Mouse (Mus musculus) liver, embryonic 11.5 days (tissue): ENCODE data around the gene Sycp2l. TPM values are rescaled to one million over a fixed set of nuclear protein-coding genes. Genes with fewer than 3 reads are reported as not detected.
A peak's percentile ranks its signal among the peaks of the same experiment; 100 is the strongest.

ENCODE experiments used
- ATAC-seq: fragments of 200-750 bp; cut with Nextera tagmentation; replicated peaks from 2 replicates; pipeline ENCODE4 v1.8.0; 2017; ENCODE audit warnings: moderate number of reproducible peaks, mild to moderate bottlenecking, moderate TSS enrichment, moderate library complexity; ENCODE audit not compliant: low FRiP score
- DNase-seq: peaks from one replicate; pipeline ENCODE4 v3.0.0-alpha.2; 2017; ENCODE audit warnings: low spot score
- H3K27ac ChIP-seq: fragments of 300-500 bp; sonication (generic); 2 replicates; pipeline ENCODE4 v1.5.1; 2014; ENCODE audit warnings: mild to moderate bottlenecking, low read depth, low read length, control low read depth
- H3K27me3 ChIP-seq: fragments of 300-500 bp; sonication (generic); replicated peaks from 2 replicates; pipeline ENCODE4 v1.6.1; 2014; ENCODE audit warnings: low read length, mixed read lengths; ENCODE audit not compliant: control insufficient read depth, insufficient read depth
- H3K36me3 ChIP-seq: fragments of 300-500 bp; sonication (generic); 2 replicates; pipeline ENCODE4 v1.6.1; 2014; ENCODE audit warnings: mild to moderate bottlenecking, low read length, moderate library complexity, mixed read lengths; ENCODE audit not compliant: control insufficient read depth, insufficient read depth
- H3K4me1 ChIP-seq: fragments of 300-500 bp; sonication (generic); replicated peaks from 2 replicates; pipeline ENCODE4 v1.6.1; 2014; ENCODE audit warnings: low read length, mixed read lengths; ENCODE audit not compliant: control insufficient read depth, insufficient read depth
- H3K4me2 ChIP-seq: fragments of 300-500 bp; sonication (generic); 2 replicates; pipeline ENCODE4 v1.6.1; 2014; ENCODE audit warnings: mild to moderate bottlenecking, control low read depth, moderate library complexity
- H3K4me3 ChIP-seq: fragments of 300-500 bp; sonication (generic); 2 replicates; pipeline ENCODE4 v1.5.1; 2014; ENCODE audit warnings: low read depth, low read length, control low read depth
- H3K9ac ChIP-seq: fragments of 300-500 bp; sonication (generic); 2 replicates; pipeline ENCODE4 v1.6.1; 2014; ENCODE audit warnings: low read depth, low read length, control low read depth
- H3K9me3 ChIP-seq: fragments of 300-500 bp; sonication (generic); 2 replicates; pipeline ENCODE4 v1.6.1; 2016; ENCODE audit warnings: low read length, inconsistent platforms, mixed read lengths; ENCODE audit not compliant: control insufficient read depth
- WGBS: fragments of 180-500 bp; shearing (Covaris S2); extraction: QIAGEN DNeasy Blood & Tissue Kit; methylation state at CpG from one replicate; pipeline ENCODE4 v1.1.7; 2014; 5-methylcytosine and 5-hydroxymethylcytosine counted together
- polyA plus RNA-seq: library from polyadenylated mRNA; unstranded; fragments of >200 nt; fragmentation: Nextera tagmentation; extraction: Ambion mirVana; gene quantifications from 2 replicates; pipeline ENCODE4 v1.2.1, GENCODE M21; 2014

Sycp2l gene
- polyA plus RNA-seq, 1 experiment from 2014 or later, result not detected

DNA sequence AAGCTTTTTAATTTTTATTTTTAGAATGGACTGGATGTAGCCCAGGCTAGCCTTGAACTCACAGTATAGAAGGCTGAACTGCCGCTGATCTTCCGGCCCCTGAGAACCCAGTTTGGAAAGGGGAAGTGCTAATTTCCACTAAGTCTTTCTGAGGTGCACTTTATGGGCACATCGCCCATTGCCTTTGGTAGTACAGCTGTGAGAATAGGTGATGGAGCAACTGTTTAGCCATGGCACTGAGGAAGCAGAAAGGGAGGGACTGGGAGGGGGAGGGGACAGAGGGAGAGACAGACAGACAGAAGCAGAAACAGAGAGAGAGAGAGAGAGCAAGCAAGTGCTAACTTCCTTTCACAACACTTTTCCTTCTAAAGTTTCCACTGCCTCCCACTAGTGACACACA is 29.6 kb upstream of the Sycp2l start:
- H3K9me3 ChIP-seq, result no peaks in the 10 kb centered on the region
- no peaks in the 10 kb centered on the region for H3K4me1 ChIP-seq
- H3K27ac ChIP-seq, result no peak overlapping the region
- H3K4me3 ChIP-seq, result no peak overlapping the region
- ATAC-seq (no peak), DNase-seq (no peak)
- no peaks in the 10 kb centered on the region for H3K36me3 ChIP-seq
- WGBS, result 62% methylated on average over 3 of the region's 3 CpGs
- H3K4me2 ChIP-seq, result no peak overlapping the region
- no peak overlapping the region for H3K9ac ChIP-seq
- H3K27me3 ChIP-seq, result no peaks in the 10 kb centered on the region

DNA sequence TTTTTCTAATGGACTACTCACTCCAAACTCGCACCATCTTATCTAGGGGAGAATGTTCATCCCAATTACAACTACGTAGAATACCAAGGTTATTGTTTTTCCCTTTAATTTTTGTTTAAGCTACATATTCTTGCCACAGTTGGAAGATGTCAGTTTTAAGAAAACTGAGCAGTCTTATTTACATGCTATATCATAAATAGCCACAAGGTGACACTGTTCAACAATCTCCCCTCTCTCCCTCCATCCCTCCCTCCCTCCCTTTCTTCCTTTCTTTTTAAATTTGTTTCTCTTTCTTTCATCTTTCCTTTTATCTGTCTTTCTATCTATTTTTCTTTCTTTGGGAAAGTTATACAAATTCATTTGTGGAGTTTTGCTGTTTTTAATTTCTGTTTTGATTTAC is 29.0 kb upstream of the Sycp2l start:
- Histone ChIP-seq H3K9ac (no peak overlapping the region), H3K4me2 (no peak overlapping the region), H3K27ac (no peak overlapping the region), H3K36me3 (no peaks in the 10 kb centered on the region), H3K27me3 (no peaks in the 10 kb centered on the region), H3K4me1 (no peaks in the 10 kb centered on the region), H3K4me3 (no peak overlapping the region), H3K9me3 (no peaks in the 10 kb centered on the region)
- DNase-seq (no peak), ATAC-seq (no peak)
- 16% methylated on average over 2 of the region's 2 CpGs for WGBS

DNA sequence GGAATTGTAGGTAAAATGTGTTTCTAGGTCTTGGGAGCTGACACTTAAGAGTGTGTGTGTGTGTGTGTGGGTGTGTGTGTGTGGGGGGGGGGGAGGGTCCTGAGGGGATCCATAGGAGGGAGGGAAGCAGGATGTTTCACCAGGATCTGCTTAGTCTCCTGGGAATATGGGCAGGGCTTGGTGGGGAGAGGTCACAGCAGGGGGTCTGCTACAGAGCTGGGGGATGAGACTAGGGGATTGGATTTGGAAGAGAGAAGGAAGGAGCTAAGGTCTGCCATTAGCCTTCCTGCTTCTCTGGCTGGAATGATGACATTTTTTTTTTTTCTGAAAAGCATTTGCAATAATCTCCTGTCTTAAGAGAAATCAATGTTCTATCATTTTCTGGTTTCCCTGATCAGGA is 25.4 kb upstream of the Sycp2l start:
- DNase-seq (no peak), ATAC-seq (no peak)
- H3K27me3 ChIP-seq, result peaks cover 4% of the 10 kb centered on the region; the same call in 1 of the 2 replicates

DNA sequence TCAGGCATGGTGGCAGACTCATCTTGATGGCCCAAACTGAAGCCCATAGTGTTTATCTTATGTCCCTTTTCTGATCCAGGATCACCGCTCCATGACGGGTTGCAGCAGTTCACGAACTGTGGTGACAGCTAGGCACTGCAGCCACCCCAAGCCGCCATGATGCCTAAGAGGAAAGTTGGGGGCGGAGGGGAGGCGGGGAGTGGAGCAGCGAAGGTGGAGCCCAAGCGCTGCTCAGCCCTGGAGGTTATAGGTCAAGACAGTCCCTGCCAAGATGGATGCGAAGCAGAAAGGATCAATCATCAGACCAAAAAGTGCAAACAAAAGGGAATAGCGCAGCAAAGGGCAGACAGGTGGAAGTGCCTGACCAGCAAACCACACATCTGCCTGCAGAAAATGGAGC is 22.8 kb upstream of the Sycp2l start:
- no peaks in the 10 kb centered on the region for H3K4me1 ChIP-seq
- no peak overlapping the region for H3K4me3 ChIP-seq
- H3K4me2 ChIP-seq, result peak overlapping the region; percentile 1; the same call in 1 of the 2 replicates
- H3K27me3 ChIP-seq, result peaks cover 4% of the 10 kb centered on the region; the same call in 1 of the 2 replicates
- no peak overlapping the region for H3K9ac ChIP-seq
- H3K36me3 ChIP-seq, result no peaks in the 10 kb centered on the region
- ATAC-seq (no peak), DNase-seq (no peak)
- no peaks in the 10 kb centered on the region for H3K9me3 ChIP-seq
- no peak overlapping the region for H3K27ac ChIP-seq
- WGBS, result 23% methylated on average over 10 of the region's 10 CpGs

More for the DNA sequence above, 25.4 kb upstream of the Sycp2l start:
- H3K4me1 ChIP-seq, result no peaks in the 10 kb centered on the region
- no peaks in the 10 kb centered on the region for H3K36me3 ChIP-seq
- no peak overlapping the region for H3K4me2 ChIP-seq
- H3K27ac ChIP-seq, result no peak overlapping the region
- no peak overlapping the region for H3K9ac ChIP-seq
- no peak overlapping the region for H3K4me3 ChIP-seq
- H3K9me3 ChIP-seq, result no peaks in the 10 kb centered on the region

DNA sequence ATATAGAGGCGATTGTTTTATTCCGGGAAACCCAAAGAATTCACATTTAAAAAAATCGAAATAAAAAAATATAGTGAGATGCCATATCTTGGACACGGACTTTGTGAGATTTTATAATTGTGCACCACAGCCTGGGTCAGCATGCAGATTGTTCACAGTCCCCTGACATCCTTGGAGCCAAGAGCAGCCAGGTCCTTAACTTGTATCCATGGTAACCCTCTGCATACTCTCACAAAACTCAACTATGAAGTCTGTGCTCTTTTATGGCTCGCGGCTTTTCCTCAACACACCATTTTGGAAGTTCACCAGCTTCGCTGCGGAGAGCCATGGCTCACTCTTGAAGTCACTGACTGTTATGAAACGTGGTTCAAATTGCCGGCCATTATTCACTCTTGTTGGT is 19.9 kb upstream of the Sycp2l start:
- 79% methylated on average over 10 of the region's 10 CpGs for WGBS
- Histone ChIP-seq H3K4me1 (peaks cover 4% of the 10 kb centered on the region; the same call in 1 of the 2 replicates), H3K27ac (no peak overlapping the region), H3K27me3 (peaks cover 4% of the 10 kb centered on the region; the same call in 1 of the 2 replicates), H3K36me3 (no peaks in the 10 kb centered on the region), H3K9ac (no peak overlapping the region), H3K4me3 (no peak overlapping the region), H3K4me2 (no peak overlapping the region), H3K9me3 (no peaks in the 10 kb centered on the region)
- ATAC-seq (no peak), DNase-seq (no peak)

DNA sequence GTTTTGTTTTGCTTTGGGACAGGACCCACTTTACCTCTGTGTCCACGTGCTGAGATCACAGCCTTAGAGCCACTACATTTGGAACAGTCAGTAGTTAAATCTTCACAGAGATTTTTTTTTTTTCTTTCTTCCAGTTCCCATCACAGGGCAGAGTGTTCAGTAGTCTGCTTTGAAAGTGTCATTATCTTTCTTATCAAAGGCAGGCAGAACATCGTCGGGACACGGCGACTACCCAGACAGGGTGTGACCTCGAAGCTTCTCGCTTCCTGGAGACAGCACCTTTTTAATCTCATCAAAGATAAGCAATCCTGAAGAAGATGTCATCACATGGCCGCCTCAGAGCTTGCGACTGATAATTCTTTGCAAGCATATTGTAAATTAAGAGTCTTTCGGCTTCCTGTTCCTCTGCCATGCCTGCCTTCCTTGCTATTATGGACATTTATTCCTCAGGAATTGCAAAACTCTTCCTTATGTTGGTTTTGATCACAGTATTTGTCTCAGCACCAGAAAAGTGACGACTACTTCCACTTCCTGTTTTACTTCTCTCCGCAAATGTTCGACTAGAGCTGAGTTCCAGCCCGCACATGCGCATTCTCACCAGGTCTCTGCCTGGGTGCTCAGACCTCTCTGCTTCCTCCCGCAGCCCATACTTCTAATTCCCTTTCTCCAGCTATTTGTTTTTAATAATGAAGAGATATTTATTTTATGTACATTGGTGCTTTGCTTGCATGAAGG is 16.6 kb upstream of the Sycp2l start:
- no peak overlapping the region for H3K27ac ChIP-seq
- no peaks in the 10 kb centered on the region for H3K9me3 ChIP-seq
- DNase-seq, result no peak
- H3K4me1 ChIP-seq, result peaks cover 4% of the 10 kb centered on the region; the same call in 1 of the 2 replicates
- ATAC-seq, result peak; percentile 57
- H3K4me3 ChIP-seq, result no peak overlapping the region
- no peaks in the 10 kb centered on the region for H3K27me3 ChIP-seq
- no peaks in the 10 kb centered on the region for H3K36me3 ChIP-seq
- 20% methylated on average over 16 of the region's 16 CpGs for WGBS
- H3K9ac ChIP-seq, result no peak overlapping the region
- H3K4me2 ChIP-seq, result peak overlapping the region; percentile 45

DNA sequence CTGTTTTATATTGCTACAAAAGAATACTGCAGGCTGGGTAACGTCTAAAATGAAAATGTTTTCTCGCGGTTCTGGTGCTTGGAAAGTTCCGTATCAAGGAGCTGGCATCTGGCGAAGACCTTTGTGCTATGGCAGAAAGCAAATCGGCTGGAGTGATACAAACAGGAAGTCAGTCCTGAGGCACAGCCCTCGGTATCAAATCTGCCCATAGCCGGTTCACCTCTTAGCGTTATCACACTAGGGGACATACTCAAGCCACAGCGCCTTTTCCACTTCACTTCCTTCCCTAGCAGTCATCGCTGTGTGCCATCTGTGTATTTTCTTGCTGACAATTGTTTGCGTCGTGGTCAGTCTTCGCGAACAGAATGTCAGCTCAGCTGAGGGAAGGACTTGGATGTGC is 15.8 kb upstream of the Sycp2l start:
- H3K4me1 ChIP-seq, result peaks cover 4% of the 10 kb centered on the region; the same call in 1 of the 2 replicates
- H3K27me3 ChIP-seq, result no peaks in the 10 kb centered on the region
- H3K27ac ChIP-seq, result no peak overlapping the region
- peak overlapping the region; percentile 45 for H3K4me2 ChIP-seq
- no peak overlapping the region for H3K4me3 ChIP-seq
- no peaks in the 10 kb centered on the region for H3K9me3 ChIP-seq
- DNase-seq (no peak), ATAC-seq (peak; percentile 45; the same call in 1 of the 2 replicates)
- 40% methylated on average over 15 of the region's 15 CpGs for WGBS
- H3K9ac ChIP-seq, result no peak overlapping the region
- H3K36me3 ChIP-seq, result no peaks in the 10 kb centered on the region

DNA sequence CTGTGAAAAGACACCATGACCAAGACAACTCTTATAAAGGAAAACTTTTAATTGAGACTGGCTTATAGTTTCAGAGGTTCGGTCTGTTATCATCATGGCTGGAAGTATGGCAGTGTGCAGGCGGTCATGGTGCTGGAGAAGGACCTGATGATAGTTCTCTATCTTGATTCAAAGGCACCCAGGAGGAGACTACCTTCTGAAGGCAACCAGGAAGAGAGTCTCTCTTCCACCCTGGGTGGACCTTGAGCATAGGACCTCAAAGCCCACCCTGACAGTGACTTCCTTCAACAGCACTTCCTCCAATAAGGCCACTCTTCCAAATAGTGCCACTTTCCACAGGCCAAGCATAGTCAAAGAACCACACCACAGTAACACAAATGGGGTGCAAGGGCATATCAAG is 14.1 kb upstream of the Sycp2l start:
- no peaks in the 10 kb centered on the region for H3K27me3 ChIP-seq
- ATAC-seq (no peak), DNase-seq (no peak)
- no peaks in the 10 kb centered on the region for H3K36me3 ChIP-seq
- H3K27ac ChIP-seq, result no peak overlapping the region
- no peak overlapping the region for H3K4me3 ChIP-seq
- H3K4me1 ChIP-seq, result peaks cover 10% of the 10 kb centered on the region; the same call in 1 of the 2 replicates
- WGBS, result 90% methylated on average over 2 of the region's 2 CpGs
- H3K4me2 ChIP-seq, result no peak overlapping the region
- no peaks in the 10 kb centered on the region for H3K9me3 ChIP-seq
- H3K9ac ChIP-seq, result no peak overlapping the region
